Mouse (Mus musculus) stomach, postnatal 0 days (tissue): ENCODE data around the gene Sppl2a.

Experiments used
- CTCF ChIP-seq: IDR thresholded peaks from 2 replicates; pipeline ENCODE4 v1.5.1; 2016; ENCODE audit warnings: antibody characterized with exemption, low read depth, mild to moderate bottlenecking, moderate library complexity
- EP300 ChIP-seq: optimal IDR thresholded peaks from 2 replicates; pipeline ENCODE3; 2016; ENCODE audit warnings: antibody characterized with exemption

DNA sequence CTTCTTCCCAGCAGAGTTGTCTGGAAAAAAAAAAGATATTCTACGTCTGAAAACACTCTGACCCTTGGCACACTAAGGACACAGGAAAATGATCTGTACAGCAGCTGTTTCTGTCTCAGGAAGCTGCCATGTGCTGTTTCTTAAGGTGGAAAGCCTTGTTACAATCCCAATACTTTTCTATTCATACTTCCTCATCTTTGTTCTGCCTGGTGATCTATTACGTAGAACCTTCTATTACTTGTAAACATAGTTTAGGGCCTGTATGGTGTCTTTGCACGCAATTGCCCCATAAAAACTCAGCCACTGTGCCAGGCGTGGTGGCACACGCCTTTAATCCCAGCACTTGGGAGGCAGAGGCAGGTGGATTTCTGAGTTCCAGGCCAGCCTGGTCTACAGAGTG, 17.4 kb upstream of the Sppl2a start:
- TF ChIP-seq CTCF = no peak
- no peak for TF ChIP-seq EP300
